ENCODE assay signal across 7 mouse cellular contexts in genomic region chr2:158865358-158865757, GRCm38 (mm10).
DNase-seq lines count a peak whose midpoint lies in the region; ATAC-seq lines count a peak whose summit lies in the region.

No protein-coding gene starts in this region.

- no peak overlapping the region for H3K4me2 ChIP-seq in intestine, embryonic 15.5 days (replicated peaks)
- H3K4me2 ChIP-seq in midbrain, embryonic 11.5 days = no peak overlapping the region

- H3K4me1 ChIP-seq in intestine, embryonic 15.5 days (replicated peaks) = 0 out of 2 replicates have a peak, but pooled peaks cover 7% of the 10 kb centered on the region
- H3K4me1 ChIP-seq in midbrain, embryonic 11.5 days (ENCODE audit: control insufficient read depth, insufficient read depth, low read length) = peaks cover 2% of the 10 kb centered on the region; the same call in 1 of the 2 replicates

- DNase-seq in adrenal gland, adult 18-20 months (ENCODE audit: low spot score in 2 of 2) = peak; percentile 75 to 79
- DNase-seq in embryo, embryonic 11 days = peak; percentile 80
- DNase-seq in gastrocnemius, postnatal 25 days = peak; percentile 60
- DNase-seq in left cerebral cortex, postnatal 10 days (ENCODE audit: extremely low spot score in 1 of 2, low spot score in 2 of 2) = peak; percentile 70 to 82
- peak; percentile 99 for DNase-seq in midbrain, embryonic 11.5 days (ENCODE audit: low spot score, missing footprints)
- peak; percentile 86 for DNase-seq in right cerebral cortex, postnatal 4 days

- 24% methylated on average over 10 of the region's 10 CpGs for WGBS in intestine, embryonic 15.5 days
- WGBS in midbrain, embryonic 11.5 days = 27% methylated on average over 10 of the region's 10 CpGs

- H3K9me3 ChIP-seq in intestine, embryonic 15.5 days = no peaks in the 10 kb centered on the region
- H3K9me3 ChIP-seq in midbrain, embryonic 11.5 days (ENCODE audit: control insufficient read depth, low read length) = no peaks in the 10 kb centered on the region

- H3K9ac ChIP-seq in intestine, embryonic 15.5 days = no peak overlapping the region
- H3K9ac ChIP-seq in midbrain, embryonic 11.5 days (ENCODE audit: low read length) = no peak overlapping the region

- H3K36me3 ChIP-seq in intestine, embryonic 15.5 days = no peaks in the 10 kb centered on the region
- no peaks in the 10 kb centered on the region for H3K36me3 ChIP-seq in midbrain, embryonic 11.5 days (ENCODE audit: control insufficient read depth, insufficient read depth, low read length)

- no peak overlapping the region for H3K4me3 ChIP-seq in intestine, embryonic 15.5 days (replicated peaks)
- H3K4me3 ChIP-seq in midbrain, embryonic 11.5 days (ENCODE audit: low read depth, low read length) = no peak overlapping the region

- no peak overlapping the region for H3K27ac ChIP-seq in intestine, embryonic 15.5 days
- no peak overlapping the region for H3K27ac ChIP-seq in midbrain, embryonic 11.5 days (ENCODE audit: low read depth, low read length)

- ATAC-seq in intestine, embryonic 15.5 days = peak; percentile 36; the same call in 1 of the 2 replicates
- ATAC-seq in midbrain, embryonic 11.5 days (ENCODE audit: low FRiP score) = peak; percentile 61

- no peaks in the 10 kb centered on the region for H3K27me3 ChIP-seq in intestine, embryonic 15.5 days (replicated peaks)
- H3K27me3 ChIP-seq in midbrain, embryonic 11.5 days (ENCODE audit: control insufficient read depth, insufficient read depth, low read length) = no peaks in the 10 kb centered on the region

- intact Hi-C loops in left cerebral cortex, postnatal 10 days (cut with DNase I) = loop anchor here (2.0 to 10.0 kb wide), 3 partner anchors 211 to 1727 kb away; no protein-coding TSS in a partner anchor
